Mouse (Mus musculus) brain, embryonic 14.5 days (tissue): Measurements from ENCODE around the gene Astl.

Experiments
- CTCF ChIP-seq: fragments of 200-500 bp; IDR thresholded peaks from 2 replicates; pipeline ENCODE4 v1.5.1; 2012; ENCODE audit warnings: inconsistent platforms, mild to moderate bottlenecking, moderate library complexity, borderline replicate concordance; ENCODE audit not compliant: insufficient read depth, insufficient read length; ENCODE audit errors: extremely low read depth
- POLR2A ChIP-seq: fragments of 200-500 bp; IDR thresholded peaks from 2 replicates; pipeline ENCODE4 v1.6.1; 2012; ENCODE audit warnings: mild to moderate bottlenecking, inconsistent platforms, borderline replicate concordance; ENCODE audit not compliant: poor library complexity, insufficient read depth, insufficient read length, severe bottlenecking; ENCODE audit errors: extremely low read depth

DNA sequence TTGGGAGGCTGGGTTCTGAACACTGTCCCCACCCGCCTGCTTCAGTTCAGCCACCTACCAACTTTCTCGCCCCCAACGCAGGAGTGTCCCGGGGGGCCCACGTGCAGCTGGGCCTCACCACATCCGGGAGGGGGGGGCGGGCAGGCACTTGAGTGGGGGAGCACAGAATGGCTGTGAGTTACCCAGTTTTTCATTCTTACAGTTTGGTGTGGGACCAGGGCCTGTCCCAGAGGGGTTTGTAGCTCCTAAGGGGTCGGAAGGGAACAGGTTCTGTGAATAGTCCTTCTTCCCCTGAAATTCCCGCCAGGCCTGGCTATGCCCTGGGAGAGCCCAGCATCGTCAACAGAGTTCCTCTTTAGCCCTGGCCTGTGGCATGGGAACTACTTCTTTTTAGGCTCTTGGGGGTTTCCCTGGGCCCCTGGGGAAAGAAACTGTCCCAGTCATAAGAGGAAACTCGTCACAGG is 3.3 kb upstream of the Astl start:
- TF ChIP-seq POLR2A, result no peak
- no peak for TF ChIP-seq CTCF
